Mouse (Mus musculus): ENCODE results near the gene Dnaja3. TPM values are rescaled to one million over a fixed set of nuclear protein-coding genes. Genes with fewer than 3 reads are reported as not detected.
"Not testable (repeated sequence)": the region's sequence is repeated elsewhere in the genome, so short reads cannot be mapped to it uniquely, and the experiment has no call there.

The Dnaja3 gene
- polyA plus RNA-seq, 1 experiment, result 64.0 TPM

DNA sequence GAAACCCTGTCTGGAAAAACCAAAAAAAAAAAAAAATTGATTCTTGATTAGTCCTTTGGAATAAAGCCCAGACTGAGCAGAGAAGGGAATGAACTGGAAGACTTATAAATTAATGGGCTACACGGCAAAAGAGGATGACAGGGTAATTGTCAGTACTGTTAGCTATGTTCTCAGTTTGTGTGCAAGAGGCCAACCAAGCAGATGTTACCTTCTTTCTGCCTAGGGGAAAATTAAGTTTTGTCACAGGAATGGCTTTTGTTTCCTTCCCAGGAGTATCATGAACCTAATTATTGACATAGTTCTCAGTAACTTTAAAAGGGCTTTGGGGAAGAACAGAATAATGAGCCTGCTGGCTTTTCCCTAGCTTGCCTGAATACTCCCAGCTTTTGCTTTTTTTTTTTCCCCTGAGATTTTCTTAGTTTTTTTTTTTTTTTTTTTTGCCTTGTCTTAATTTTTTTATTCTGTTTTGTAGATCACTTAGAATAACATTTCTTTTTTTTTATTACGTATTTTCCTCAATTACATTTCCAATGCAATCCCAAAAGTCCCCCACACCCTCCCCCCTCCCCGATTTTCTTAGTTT, 91.1 kb downstream of the Dnaja3 start:
- Histone ChIP-seq H3K4me3 (replicated peaks; ENCODE audit: insufficient read depth, low read depth, low read length) (no peak overlapping the region), H3K4me1 (ENCODE audit: control insufficient read depth, insufficient read depth, low read length) (no peaks in the 10 kb centered on the region; the same call in 1 of the 2 replicates), H3K27ac (ENCODE audit: insufficient read depth, low read length) (no peak overlapping the region), H3K27me3 (ENCODE audit: control insufficient read depth, insufficient read depth, low read length) (no peaks in the 10 kb centered on the region)
- WGBS, result 67% methylated on average over 3 of the region's 3 CpGs
- no peak for DNase-seq
- TF ChIP-seq CTCF (IDR thresholded peaks at IDR 0.05; ENCODE audit: borderline replicate concordance, insufficient read depth, low read depth, low read length) (no peak), POLR2A (IDR thresholded peaks at IDR 0.05; ENCODE audit: borderline replicate concordance, insufficient read depth, low read length) (no peak)

DNA sequence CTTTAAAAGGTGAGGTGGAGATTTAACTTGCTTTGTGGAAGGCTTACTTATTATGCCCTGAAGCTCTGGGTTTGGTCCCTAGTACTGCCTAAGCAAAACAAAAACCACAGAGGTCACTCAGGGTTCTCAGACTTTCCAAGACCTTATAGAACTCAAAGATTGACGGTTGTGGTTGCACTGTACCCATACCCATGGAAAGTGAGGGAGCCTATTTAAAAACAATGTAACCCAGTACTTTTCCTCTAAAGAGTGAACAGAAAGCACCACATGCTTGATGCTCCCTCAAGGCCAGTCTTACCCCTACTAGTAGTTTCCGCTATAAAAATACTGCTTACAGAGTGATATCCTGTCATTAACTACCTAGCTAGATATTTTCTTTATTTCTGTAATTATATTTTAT, 96.5 kb downstream of the Dnaja3 start:
- Histone ChIP-seq H3K4me1 (ENCODE audit: control insufficient read depth, insufficient read depth, low read length) (no peaks in the 10 kb centered on the region), H3K4me3 (replicated peaks; ENCODE audit: insufficient read depth, low read depth, low read length) (no peak overlapping the region), H3K27me3 (ENCODE audit: control insufficient read depth, insufficient read depth, low read length) (no peaks in the 10 kb centered on the region), H3K27ac (ENCODE audit: insufficient read depth, low read length) (no peak overlapping the region)
- TF ChIP-seq CTCF (IDR thresholded peaks at IDR 0.05; ENCODE audit: borderline replicate concordance, insufficient read depth, low read depth, low read length) (no peak), POLR2A (IDR thresholded peaks at IDR 0.05; ENCODE audit: borderline replicate concordance, insufficient read depth, low read length) (no peak)
- DNase-seq, result no peak
- WGBS, result 90% methylated on average over 2 of the region's 2 CpGs

DNA sequence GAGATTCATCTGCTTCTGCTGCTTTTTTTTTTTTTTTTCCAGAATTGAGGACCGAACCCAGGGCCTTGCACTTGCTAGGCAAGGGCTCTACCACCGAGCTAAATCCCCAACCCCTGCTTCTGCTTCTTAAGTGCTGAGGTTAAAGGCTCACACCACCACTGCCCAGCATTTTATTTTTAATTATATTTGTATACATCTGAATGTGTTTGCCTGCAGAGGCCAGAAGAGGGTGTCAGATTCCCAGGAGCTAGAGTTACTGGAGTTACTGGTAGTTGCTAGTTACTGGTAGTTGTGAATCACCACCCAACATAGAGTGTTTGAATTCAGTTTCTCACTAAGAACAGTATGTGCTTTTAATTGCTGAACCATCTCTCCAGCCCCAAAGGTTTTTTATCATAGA, 100.2 kb downstream of the Dnaja3 start:
- no peaks in the 10 kb centered on the region for H3K4me1 ChIP-seq (ENCODE audit: control insufficient read depth, insufficient read depth, low read length)
- WGBS, result 92% methylated on average over 2 of the region's 2 CpGs
- no peak for DNase-seq
- no peak overlapping the region for H3K27ac ChIP-seq (ENCODE audit: insufficient read depth, low read length)
- H3K27me3 ChIP-seq (ENCODE audit: control insufficient read depth, insufficient read depth, low read length), result no peaks in the 10 kb centered on the region
- no peak overlapping the region for H3K4me3 ChIP-seq (replicated peaks; ENCODE audit: insufficient read depth, low read depth, low read length)
- TF ChIP-seq POLR2A (IDR thresholded peaks at IDR 0.05; ENCODE audit: borderline replicate concordance, insufficient read depth, low read length), result no peak
- TF ChIP-seq CTCF (IDR thresholded peaks at IDR 0.05; ENCODE audit: borderline replicate concordance, insufficient read depth, low read depth, low read length), result no peak

DNA sequence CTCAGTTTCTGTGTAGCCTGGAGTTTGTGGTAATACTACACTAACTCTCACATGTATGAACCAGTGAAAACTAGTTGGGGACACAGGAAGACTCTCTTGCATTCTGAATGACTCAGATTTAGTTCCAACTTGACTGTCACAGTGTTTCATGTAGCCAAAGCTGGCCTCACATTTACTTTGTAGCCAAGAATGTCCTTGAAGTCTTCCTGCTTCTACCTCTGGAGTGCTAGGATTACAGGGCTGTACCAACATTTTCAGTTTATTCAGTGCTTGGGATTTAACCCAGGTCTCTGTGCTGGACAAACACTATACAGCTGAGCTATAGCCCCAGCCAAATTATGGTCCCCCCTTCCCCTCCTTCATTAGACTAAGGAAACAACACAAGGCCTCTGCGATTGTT, 102.4 kb downstream of the Dnaja3 start:
- no peak overlapping the region for H3K27ac ChIP-seq (ENCODE audit: insufficient read depth, low read length)
- H3K4me1 ChIP-seq (ENCODE audit: control insufficient read depth, insufficient read depth, low read length), result no peaks in the 10 kb centered on the region
- TF ChIP-seq CTCF (IDR thresholded peaks at IDR 0.05; ENCODE audit: borderline replicate concordance, insufficient read depth, low read depth, low read length) (no peak), POLR2A (IDR thresholded peaks at IDR 0.05; ENCODE audit: borderline replicate concordance, insufficient read depth, low read length) (no peak)
- no peak for DNase-seq
- 94% methylated on average over 1 of the region's 1 CpGs for WGBS
- H3K4me3 ChIP-seq (replicated peaks; ENCODE audit: insufficient read depth, low read depth, low read length), result no peak overlapping the region
- no peaks in the 10 kb centered on the region for H3K27me3 ChIP-seq (ENCODE audit: control insufficient read depth, insufficient read depth, low read length)

DNA sequence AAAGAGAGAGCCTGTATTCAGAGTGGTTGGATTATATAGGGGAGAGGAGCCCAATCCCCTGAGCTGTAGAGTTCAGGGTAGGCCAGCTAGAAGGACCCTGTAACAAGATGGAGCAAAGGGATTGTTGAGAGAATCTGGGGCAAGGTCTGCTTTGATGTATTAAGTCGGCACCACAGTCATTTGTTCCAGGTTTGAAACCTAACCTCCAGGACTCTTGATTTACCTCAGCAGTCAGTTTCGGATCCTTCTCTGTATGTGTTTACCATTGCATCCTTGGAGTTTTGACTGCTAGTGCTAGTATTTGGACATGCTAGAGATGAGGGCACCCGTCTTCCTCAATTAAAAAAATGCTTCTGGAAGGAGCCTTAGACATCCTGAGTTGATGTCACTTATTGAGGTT, 112.4 kb downstream of the Dnaja3 start:
- H3K4me3 ChIP-seq (replicated peaks; ENCODE audit: insufficient read depth, low read depth, low read length), result no peak overlapping the region
- DNase-seq, result no peak
- no peak overlapping the region for H3K27ac ChIP-seq (ENCODE audit: insufficient read depth, low read length)
- 94% methylated on average over 3 of the region's 3 CpGs for WGBS
- TF ChIP-seq POLR2A (IDR thresholded peaks at IDR 0.05; ENCODE audit: borderline replicate concordance, insufficient read depth, low read length) (no peak), CTCF (IDR thresholded peaks at IDR 0.05; ENCODE audit: borderline replicate concordance, insufficient read depth, low read depth, low read length) (no peak)
- H3K27me3 ChIP-seq (ENCODE audit: control insufficient read depth, insufficient read depth, low read length), result no peaks in the 10 kb centered on the region
- no peaks in the 10 kb centered on the region for H3K4me1 ChIP-seq (ENCODE audit: control insufficient read depth, insufficient read depth, low read length)

DNA sequence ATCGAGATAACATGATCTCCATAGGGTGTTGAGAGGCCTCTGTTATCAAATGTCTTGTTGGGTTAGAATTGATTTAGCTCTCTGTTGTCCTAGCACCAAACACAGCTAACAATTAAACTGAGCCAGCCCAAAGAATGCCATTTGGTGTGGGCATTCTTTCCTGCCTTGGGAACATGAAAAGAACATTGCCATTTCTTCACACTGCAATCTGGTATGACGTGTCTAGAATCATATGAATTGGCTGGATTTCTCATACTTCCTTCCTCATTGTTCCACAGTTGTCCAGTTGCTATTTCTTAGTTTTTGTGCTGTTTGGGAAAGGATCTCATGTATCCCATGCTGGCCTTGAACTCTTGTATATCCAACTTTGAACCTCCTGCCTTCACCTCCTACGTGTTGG, 114.3 kb downstream of the Dnaja3 start:
- Histone ChIP-seq H3K4me3 (replicated peaks; ENCODE audit: insufficient read depth, low read depth, low read length) (no peak overlapping the region), H3K27ac (ENCODE audit: insufficient read depth, low read length) (no peak overlapping the region), H3K27me3 (ENCODE audit: control insufficient read depth, insufficient read depth, low read length) (no peaks in the 10 kb centered on the region), H3K4me1 (ENCODE audit: control insufficient read depth, insufficient read depth, low read length) (no peaks in the 10 kb centered on the region; the same call in 1 of the 2 replicates)
- WGBS, result 89% methylated on average over 3 of the region's 3 CpGs
- DNase-seq, result no peak
- no peak for TF ChIP-seq POLR2A (IDR thresholded peaks at IDR 0.05; ENCODE audit: borderline replicate concordance, insufficient read depth, low read length)
- TF ChIP-seq CTCF (IDR thresholded peaks at IDR 0.05; ENCODE audit: borderline replicate concordance, insufficient read depth, low read depth, low read length), result no peak

DNA sequence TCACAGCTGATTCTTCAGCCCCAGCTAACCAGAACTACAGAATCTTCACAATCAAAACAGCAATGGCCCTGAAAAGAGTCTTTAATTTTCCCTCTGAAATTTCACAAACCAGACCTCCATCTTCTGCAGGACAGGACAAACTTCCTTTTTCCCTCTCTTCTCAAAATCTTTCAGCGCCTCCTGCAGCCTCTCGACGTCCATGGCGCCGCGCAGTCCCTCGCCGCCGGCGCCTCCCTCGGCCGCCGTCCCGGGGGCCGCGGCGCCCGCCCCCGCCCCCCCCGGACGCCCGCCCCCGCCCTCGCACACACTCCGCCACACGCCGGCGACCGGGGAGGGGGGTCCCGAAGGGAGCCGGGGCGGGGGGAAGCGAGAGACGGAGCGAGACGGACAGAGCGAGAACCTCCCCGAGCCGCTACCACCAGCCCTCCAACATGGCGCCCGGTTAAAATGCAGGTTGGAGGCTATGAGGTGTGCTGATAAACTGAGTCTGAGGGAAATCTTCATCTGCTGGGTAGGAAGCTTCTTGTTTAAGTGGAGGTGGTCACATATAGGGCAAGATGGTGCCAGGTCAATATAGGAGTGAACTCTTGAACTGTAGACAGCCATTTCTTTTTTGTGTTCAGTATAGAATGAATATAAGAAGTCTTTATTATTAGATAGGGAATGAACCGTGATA, 117.0 kb downstream of the Dnaja3 start:
- 3% methylated on average over 42 of the region's 42 CpGs for WGBS
- peak overlapping the region; percentile 75; the same call in 1 of the 2 replicates for H3K27ac ChIP-seq (ENCODE audit: insufficient read depth, low read length)
- H3K4me3 ChIP-seq (replicated peaks; ENCODE audit: insufficient read depth, low read depth, low read length), result peak overlapping the region; percentile 64
- not testable (repeated sequence) for DNase-seq; H3K27me3 ChIP-seq (ENCODE audit: control insufficient read depth, insufficient read depth, low read length); H3K4me1 ChIP-seq (ENCODE audit: control insufficient read depth, insufficient read depth, low read length)

Other genes with a start within 250 kb of the Dnaja3 start
- gene Adcy9, start 219.5 kb upstream of the Dnaja3 start, polyA plus RNA-seq (2012; rRNA removed), result 23.7 and 25.1 TPM in 2 replicates
- gene Srl, start 98.2 kb upstream of the Dnaja3 start, polyA plus RNA-seq (2012; rRNA removed), result 8.8 and 10.0 TPM in 2 replicates
- gene Tfap4, start 80.1 kb upstream of the Dnaja3 start, polyA plus RNA-seq (2012; rRNA removed), result 9.8 and 9.9 TPM in 2 replicates
- 16.0 and 19.5 TPM in 2 replicates for gene Glis2, start 45.3 kb upstream of the Dnaja3 start, polyA plus RNA-seq (2012; rRNA removed)
- gene Pam16, start 15.0 kb upstream of the Dnaja3 start, polyA plus RNA-seq (2012; rRNA removed), result 121 and 132 TPM in 2 replicates
- gene Vasn, start within 50 bp of the Dnaja3 start, polyA plus RNA-seq (2012; rRNA removed), result 6.4 and 6.5 TPM in 2 replicates
- gene Coro7, start 39.8 kb downstream of the Dnaja3 start, polyA plus RNA-seq (2012; rRNA removed), result 85.9 and 86.1 TPM in 2 replicates
- gene Nmral1, start 79.4 kb downstream of the Dnaja3 start, polyA plus RNA-seq (2012; rRNA removed), result 33.0 and 36.9 TPM in 2 replicates
- 127 and 135 TPM in 2 replicates for gene Hmox2, start 86.4 kb downstream of the Dnaja3 start, polyA plus RNA-seq (2012; rRNA removed)
- 251 and 263 TPM in 2 replicates for gene Cdip1, start 150.3 kb downstream of the Dnaja3 start, polyA plus RNA-seq (2012; rRNA removed)
- gene 4930562C15Rik, start 195.4 kb downstream of the Dnaja3 start, polyA plus RNA-seq (2012; rRNA removed), result 0.08 TPM in 1 of 2 replicates, not detected in the other
- gene Ubald1, start 240.3 kb downstream of the Dnaja3 start, polyA plus RNA-seq (2012; rRNA removed), result 57.9 and 63.5 TPM in 2 replicates
- gene Mgrn1, start 246.3 kb downstream of the Dnaja3 start, polyA plus RNA-seq (2012; rRNA removed), result 243 and 248 TPM in 2 replicates

All from cerebellum, adult 2 months (tissue).